Mouse (Mus musculus) stomach, embryonic 14.5 days (tissue): ENCODE measurements at regions not wholly inside any gene's neighbourhood (a gene's known extent, or its start where the extent isn't known, plus 50 kb on each side); places are given as distances from the start of the nearest gene placed in this dataset.

Experiments
- ATAC-seq: fragments of 200-750 bp; cut with Nextera tagmentation; 2 replicates; pipeline ENCODE4 v1.8.0; 2017; ENCODE audit warnings: low read depth, moderate TSS enrichment; ENCODE audit not compliant: insufficient number of reproducible peaks, insufficient read depth, low FRiP score
- H3K27ac ChIP-seq: fragments of 300-500 bp; sonication (generic); 2 replicates; pipeline ENCODE4 v1.5.1; 2014; ENCODE audit warnings: mild to moderate bottlenecking, low read length, moderate library complexity, mixed read lengths
- H3K27me3 ChIP-seq: fragments of 300-500 bp; sonication (generic); 2 replicates; pipeline ENCODE4 v1.6.1; 2014; ENCODE audit warnings: low read length, control low read depth, mixed read lengths; ENCODE audit not compliant: control insufficient read depth, insufficient read depth
- H3K36me3 ChIP-seq: fragments of 300-500 bp; sonication (generic); 2 replicates; pipeline ENCODE4 v1.6.1; 2014; ENCODE audit warnings: mild to moderate bottlenecking, control low read depth, low read length, moderate library complexity, mixed read lengths; ENCODE audit not compliant: control insufficient read depth, insufficient read depth
- H3K4me1 ChIP-seq: fragments of 300-500 bp; sonication (generic); 2 replicates; pipeline ENCODE4 v1.6.1; 2014; ENCODE audit warnings: low read length, control low read depth, mixed read lengths; ENCODE audit not compliant: control insufficient read depth, insufficient read depth
- H3K4me2 ChIP-seq: fragments of 300-500 bp; sonication (generic); replicated peaks from 2 replicates; pipeline ENCODE4 v1.6.1; 2014; ENCODE audit warnings: low read depth, low read length, control low read depth
- H3K4me3 ChIP-seq: fragments of 300-500 bp; sonication (generic); 2 replicates; pipeline ENCODE4 v1.5.1; 2014; ENCODE audit warnings: low read depth, low read length, control low read depth
- H3K9ac ChIP-seq: fragments of 300-500 bp; sonication (generic); replicated peaks from 2 replicates; pipeline ENCODE4 v1.6.1; 2014; ENCODE audit warnings: low read depth, mild to moderate bottlenecking, control low read depth, low read length, moderate library complexity, mixed read lengths
- H3K9me3 ChIP-seq: fragments of 300-500 bp; sonication (generic); 2 replicates; pipeline ENCODE4 v1.6.1; 2016; ENCODE audit warnings: low read depth, low read length, control low read depth; ENCODE audit not compliant: control insufficient read depth
- WGBS: fragments of 180-500 bp; shearing (Covaris S2); extraction: QIAGEN DNeasy Blood & Tissue Kit; methylation state at CpG from one replicate; pipeline ENCODE4 v1.1.7; 2014; 5-methylcytosine and 5-hydroxymethylcytosine counted together

- H3K36me3 ChIP-seq = no peaks in the 10 kb centered on the region
- H3K9ac ChIP-seq = no peak overlapping the region
- no peaks in the 10 kb centered on the region for H3K9me3 ChIP-seq
- H3K4me2 ChIP-seq = no peak overlapping the region
- peaks cover 9% of the 10 kb centered on the region for H3K4me1 ChIP-seq
- ATAC-seq = no peak
- 80% methylated on average over 1 of the region's 1 CpGs for WGBS
- H3K27ac ChIP-seq = no peak overlapping the region
- no peaks in the 10 kb centered on the region for H3K27me3 ChIP-seq
- no peak overlapping the region for H3K4me3 ChIP-seq
Measured at GRCm38 (mm10) chr1:151097506-151097905, 84.8 kb upstream of the Gm47985 start.

- H3K27me3 ChIP-seq = no peaks in the 10 kb centered on the region
- H3K9ac ChIP-seq = no peak overlapping the region
- H3K4me3 ChIP-seq = no peak overlapping the region
- H3K4me2 ChIP-seq = no peak overlapping the region
- peaks cover 16% of the 10 kb centered on the region for H3K4me1 ChIP-seq
- no peaks in the 10 kb centered on the region for H3K9me3 ChIP-seq
- WGBS = 73% methylated on average over 1 of the region's 1 CpGs
- H3K36me3 ChIP-seq = no peaks in the 10 kb centered on the region
- H3K27ac ChIP-seq = no peak overlapping the region
- ATAC-seq = no peak
Measured at GRCm38 (mm10) chr1:151098763-151099162, 83.6 kb upstream of the Gm47985 start.

- no peak overlapping the region for H3K4me3 ChIP-seq
- no peak overlapping the region for H3K4me2 ChIP-seq
- no peak for ATAC-seq
- H3K9me3 ChIP-seq = no peaks in the 10 kb centered on the region
- 55% methylated on average over 12 of the region's 12 CpGs for WGBS
- H3K9ac ChIP-seq = no peak overlapping the region
- no peak overlapping the region for H3K27ac ChIP-seq
- no peaks in the 10 kb centered on the region for H3K36me3 ChIP-seq
- peaks cover 13% of the 10 kb centered on the region for H3K4me1 ChIP-seq
- no peaks in the 10 kb centered on the region for H3K27me3 ChIP-seq
Measured at GRCm38 (mm10) chr1:151100565-151101483, 81.5 kb upstream of the Gm47985 start.

- H3K4me3 ChIP-seq = no peak overlapping the region
- peak; percentile 40; the same call in 1 of the 2 replicates for ATAC-seq
- H3K27me3 ChIP-seq = no peaks in the 10 kb centered on the region
- no peaks in the 10 kb centered on the region for H3K36me3 ChIP-seq
- no peak overlapping the region for H3K4me2 ChIP-seq
- WGBS = 94% methylated on average over 1 of the region's 1 CpGs
- no peaks in the 10 kb centered on the region for H3K9me3 ChIP-seq
- H3K4me1 ChIP-seq = peaks cover 13% of the 10 kb centered on the region
- H3K9ac ChIP-seq = no peak overlapping the region
- 0 out of 2 replicates have a peak overlapping the region, but pooled peaks have one; percentile 8 for H3K27ac ChIP-seq
Measured at GRCm38 (mm10) chr1:151101516-151101915, 80.8 kb upstream of the Gm47985 start.

- no peak for ATAC-seq
- H3K36me3 ChIP-seq = no peaks in the 10 kb centered on the region
- no peak overlapping the region for H3K4me2 ChIP-seq
- H3K4me1 ChIP-seq = peaks cover 13% of the 10 kb centered on the region
- 63% methylated on average over 3 of the region's 3 CpGs for WGBS
- H3K9me3 ChIP-seq = no peaks in the 10 kb centered on the region
- peak overlapping the region; percentile 8; the same call in 1 of the 2 replicates for H3K27ac ChIP-seq
- H3K27me3 ChIP-seq = no peaks in the 10 kb centered on the region
- no peak overlapping the region for H3K4me3 ChIP-seq
- H3K9ac ChIP-seq = no peak overlapping the region
Measured at GRCm38 (mm10) chr1:151102061-151102460, 80.3 kb upstream of the Gm47985 start.

- Histone ChIP-seq H3K4me1 (peaks cover 13% of the 10 kb centered on the region), H3K9ac (no peak overlapping the region), H3K27ac (peak overlapping the region; percentile 69; the same call in 1 of the 2 replicates), H3K27me3 (no peaks in the 10 kb centered on the region), H3K9me3 (no peaks in the 10 kb centered on the region), H3K4me2 (peak overlapping the region; percentile 33), H3K4me3 (no peak overlapping the region), H3K36me3 (no peaks in the 10 kb centered on the region)
- peak; percentile 67; the same call in 1 of the 2 replicates for ATAC-seq
- 46% methylated on average over 16 of the region's 16 CpGs for WGBS
Measured at GRCm38 (mm10) chr1:151102646-151103391, 79.5 kb upstream of the Gm47985 start.

- WGBS = 37% methylated on average over 6 of the region's 6 CpGs
- H3K4me3 ChIP-seq = no peak overlapping the region
- peaks cover 13% of the 10 kb centered on the region for H3K4me1 ChIP-seq
- ATAC-seq = no peak
- no peak overlapping the region for H3K9ac ChIP-seq
- no peaks in the 10 kb centered on the region for H3K9me3 ChIP-seq
- no peaks in the 10 kb centered on the region for H3K27me3 ChIP-seq
- H3K36me3 ChIP-seq = no peaks in the 10 kb centered on the region
- 0 out of 2 replicates have a peak overlapping the region, but pooled peaks have one; percentile 33 for H3K4me2 ChIP-seq
- no peak overlapping the region for H3K27ac ChIP-seq
Measured at GRCm38 (mm10) chr1:151103522-151104037, 78.8 kb upstream of the Gm47985 start.

GRCm38 (mm10) chr1:151104346-151104745 lies 78.0 kb upstream of the Gm47985 start:
- Histone ChIP-seq H3K27me3 (no peaks in the 10 kb centered on the region), H3K4me3 (no peak overlapping the region), H3K4me2 (no peak overlapping the region), H3K4me1 (peaks cover 13% of the 10 kb centered on the region), H3K27ac (no peak overlapping the region), H3K36me3 (no peaks in the 10 kb centered on the region), H3K9me3 (no peaks in the 10 kb centered on the region), H3K9ac (no peak overlapping the region)
- WGBS = 82% methylated on average over 5 of the region's 5 CpGs
- no peak for ATAC-seq
